Mouse (Mus musculus) liver, postnatal 0 days (tissue): ENCODE measurements around the gene Itln1. TPM values are rescaled to one million over a fixed set of nuclear protein-coding genes. Genes with fewer than 3 reads are reported as not detected.
"Not testable (repeated sequence)": the region's sequence is repeated elsewhere in the genome, so short reads cannot be mapped to it uniquely, and the experiment has no call there.

Experiments
- ATAC-seq: fragments of 200-750 bp; cut with Nextera tagmentation; 2 replicates; pipeline ENCODE4 v1.8.0; 2017; ENCODE audit warnings: mild to moderate bottlenecking, moderate library complexity
- DNase-seq: peaks from one replicate; pipeline ENCODE4 v3.0.0-alpha.2; 2016
- H3K27ac ChIP-seq: fragments of 300-500 bp; sonication (generic); 2 replicates; pipeline ENCODE4 v1.5.1; 2014; ENCODE audit warnings: antibody characterized with exemption, moderate library complexity, mild to moderate bottlenecking, low read depth
- H3K27me3 ChIP-seq: fragments of 300-500 bp; sonication (generic); 2 replicates; pipeline ENCODE4 v1.6.1; 2014; ENCODE audit warnings: low read length, control low read depth, mixed read lengths; ENCODE audit not compliant: insufficient read depth
- H3K36me3 ChIP-seq: fragments of 300-500 bp; sonication (generic); replicated peaks from 2 replicates; pipeline ENCODE4 v1.6.1; 2014; ENCODE audit warnings: mild to moderate bottlenecking, control low read depth, low read length, moderate library complexity, mixed read lengths; ENCODE audit not compliant: insufficient read depth
- H3K4me1 ChIP-seq: fragments of 300-500 bp; sonication (generic); 2 replicates; pipeline ENCODE4 v1.6.1; 2014; ENCODE audit warnings: antibody characterized with exemption, mild to moderate bottlenecking, control low read depth; ENCODE audit not compliant: insufficient read depth
- H3K4me2 ChIP-seq: fragments of 300-500 bp; sonication (generic); 2 replicates; pipeline ENCODE4 v1.6.1; 2014; ENCODE audit warnings: low read depth, mild to moderate bottlenecking, low read length, moderate library complexity, mixed read lengths
- H3K4me3 ChIP-seq: fragments of 300-500 bp; sonication (generic); 2 replicates; pipeline ENCODE4 v1.5.1; 2014; ENCODE audit warnings: low read depth, low read length
- H3K9ac ChIP-seq: fragments of 300-500 bp; sonication (generic); replicated peaks from 2 replicates; pipeline ENCODE4 v1.6.1; 2014; ENCODE audit warnings: mild to moderate bottlenecking, moderate library complexity
- H3K9me3 ChIP-seq: fragments of 300-500 bp; sonication (generic); 2 replicates; pipeline ENCODE4 v1.6.1; 2016; ENCODE audit warnings: mild to moderate bottlenecking, control low read depth, low read length, mixed read lengths
- CTCF ChIP-seq: sonication (generic); IDR thresholded peaks from 2 replicates; pipeline ENCODE4 v1.5.1; 2016; ENCODE audit warnings: antibody characterized with exemption, low read depth
- EP300 ChIP-seq: IDR thresholded peaks from 2 replicates; pipeline ENCODE4 v1.6.1; 2016; ENCODE audit warnings: antibody characterized with exemption, low read depth, mild to moderate bottlenecking
- WGBS: fragments of 180-500 bp; shearing (Covaris S2); extraction: QIAGEN DNeasy Blood & Tissue Kit; methylation state at CpG from one replicate; pipeline ENCODE4 v1.1.7; 2014; ENCODE audit not compliant: insufficient replicate concordance; 5-methylcytosine and 5-hydroxymethylcytosine counted together
- polyA plus RNA-seq: library from polyadenylated mRNA; unstranded; fragments of >200 nt; fragmentation: Nextera tagmentation; extraction: Ambion mirVana; gene quantifications from 2 replicates; pipeline ENCODE4 v1.2.1, GENCODE M21; 2015

The Itln1 gene
- polyA plus RNA-seq, 1 experiment from 2014 or later = not detected

- no peaks in the 10 kb centered on the region for H3K27me3 ChIP-seq
- no peak overlapping the region for H3K4me3 ChIP-seq
- DNase-seq (no peak), ATAC-seq (no peak)
- no peaks in the 10 kb centered on the region for H3K4me1 ChIP-seq
- no peak overlapping the region for H3K4me2 ChIP-seq
- WGBS = 63% methylated on average over 8 of the region's 8 CpGs
- no peaks in the 10 kb centered on the region for H3K36me3 ChIP-seq
- no peak overlapping the region for H3K9ac ChIP-seq
- H3K27ac ChIP-seq = no peak overlapping the region
- TF ChIP-seq EP300 (no peak), CTCF (no peak)
- no peaks in the 10 kb centered on the region for H3K9me3 ChIP-seq
These were observed 58.0 kb downstream of the Itln1 start for GRCm38 (mm10) chr1:171477123-171477522.

GRCm38 (mm10) chr1:171473920-171474640, 61.0 kb downstream of the Itln1 start:
- TF ChIP-seq EP300 = no peak
- no peak for TF ChIP-seq CTCF
- peaks cover 2% of the 10 kb centered on the region; the same call in 1 of the 2 replicates for H3K4me1 ChIP-seq
- H3K36me3 ChIP-seq = no peaks in the 10 kb centered on the region
- H3K27me3 ChIP-seq = no peaks in the 10 kb centered on the region
- ATAC-seq (no peak), DNase-seq (no peak)
- H3K9ac ChIP-seq = no peak overlapping the region
- no peak overlapping the region for H3K27ac ChIP-seq
- no peak overlapping the region for H3K4me3 ChIP-seq
- 60% methylated on average over 9 of the region's 9 CpGs for WGBS
- no peaks in the 10 kb centered on the region for H3K9me3 ChIP-seq
- H3K4me2 ChIP-seq = no peak overlapping the region

GRCm38 (mm10) chr1:171473506-171473905, 61.6 kb downstream of the Itln1 start:
- H3K9me3 ChIP-seq = no peaks in the 10 kb centered on the region
- H3K4me3 ChIP-seq = no peak overlapping the region
- no peak overlapping the region for H3K27ac ChIP-seq
- DNase-seq (no peak), ATAC-seq (no peak)
- peaks cover 2% of the 10 kb centered on the region; the same call in 1 of the 2 replicates for H3K4me1 ChIP-seq
- no peaks in the 10 kb centered on the region for H3K27me3 ChIP-seq
- no peak for TF ChIP-seq CTCF
- no peak for TF ChIP-seq EP300
- WGBS = 82% methylated on average over 4 of the region's 4 CpGs
- H3K9ac ChIP-seq = no peak overlapping the region
- H3K36me3 ChIP-seq = no peaks in the 10 kb centered on the region
- H3K4me2 ChIP-seq = no peak overlapping the region

GRCm38 (mm10) chr1:171471941-171472340, 63.2 kb downstream of the Itln1 start:
- H3K9ac ChIP-seq, H3K27me3 ChIP-seq, H3K4me3 ChIP-seq, H3K9me3 ChIP-seq, H3K27ac ChIP-seq, H3K4me2 ChIP-seq, H3K36me3 ChIP-seq, DNase-seq, H3K4me1 ChIP-seq, ATAC-seq: not testable (repeated sequence)
- 82% methylated on average over 7 of the region's 8 CpGs for WGBS

GRCm38 (mm10) chr1:171471452-171471851, 63.6 kb downstream of the Itln1 start:
- ATAC-seq (no peak), DNase-seq (no peak)
- no peak overlapping the region for H3K4me3 ChIP-seq
- no peaks in the 10 kb centered on the region for H3K9me3 ChIP-seq
- no peak overlapping the region for H3K27ac ChIP-seq
- 85% methylated on average over 1 of the region's 1 CpGs for WGBS
- peaks cover 2% of the 10 kb centered on the region; the same call in 1 of the 2 replicates for H3K4me1 ChIP-seq
- no peaks in the 10 kb centered on the region for H3K36me3 ChIP-seq
- no peak overlapping the region for H3K4me2 ChIP-seq
- no peak overlapping the region for H3K9ac ChIP-seq
- no peak for TF ChIP-seq EP300
- TF ChIP-seq CTCF = no peak
- no peaks in the 10 kb centered on the region for H3K27me3 ChIP-seq

GRCm38 (mm10) chr1:171470896-171471295, 64.2 kb downstream of the Itln1 start:
- Histone ChIP-seq H3K9ac (no peak overlapping the region), H3K9me3 (no peaks in the 10 kb centered on the region), H3K4me3 (no peak overlapping the region), H3K4me1 (peaks cover 2% of the 10 kb centered on the region; the same call in 1 of the 2 replicates), H3K4me2 (no peak overlapping the region), H3K27me3 (no peaks in the 10 kb centered on the region), H3K36me3 (no peaks in the 10 kb centered on the region), H3K27ac (no peak overlapping the region)
- no peak for TF ChIP-seq EP300
- TF ChIP-seq CTCF = no peak
- DNase-seq (no peak), ATAC-seq (no peak)
- 53% methylated on average over 5 of the region's 5 CpGs for WGBS
